Mouse (Mus musculus) monocyte, adult 5-6 weeks (primary cell): Measurements from ENCODE around the gene Vat1. TPM values are rescaled to one million over a fixed set of nuclear protein-coding genes. Genes with fewer than 3 reads are reported as not detected.
A peak's percentile ranks its signal among the peaks of the same experiment; 100 is the strongest.

Experiments used
- ATAC-seq: fragments of 153-309, 156-312 bp; replicated peaks from 2 replicates; pipeline ENCODE4 v1.8.0; 2017; ENCODE audit warnings: mild to moderate bottlenecking; ENCODE audit not compliant: low TSS enrichment, insufficient number of reproducible peaks, severe bottlenecking, poor library complexity, low FRiP score
- total RNA-seq: library from RNA; stranded (forward); fragments of 200-1000, 200-491, 200-594 nt; gene quantifications from 3 replicates; pipeline ENCODE4 v1.2.3, GENCODE M21; 2017

Vat1 gene
- total RNA-seq, 1 experiment from 2014 or later: 13.9 TPM

- ATAC-seq: no peak
Measured at GRCm38 (mm10) chr11:101418991-101419390, 47.0 kb downstream of the Vat1 start.

GRCm38 (mm10) chr11:101417101-101417855, 48.8 kb downstream of the Vat1 start, which contains the start of gene Aarsd1:
Aarsd1 (minus strand) TSS chr11:101417615.
- ATAC-seq: peak; percentile 87

GRCm38 (mm10) chr11:101416433-101417100, 49.5 kb downstream of the Vat1 start:
- no peak for ATAC-seq

- ATAC-seq: no peak
Measured at GRCm38 (mm10) chr11:101415306-101415705, 50.7 kb downstream of the Vat1 start.

Other genes starting within 250 kb of the Vat1 start
- gene Ezh1, start 239.8 kb downstream of the Vat1 start, total RNA-seq: 30.2 to 66.9 TPM (median 42.6 TPM) in 3 replicates
- gene Ramp2, start 220.2 kb downstream of the Vat1 start, total RNA-seq: not detected in 3 replicates
- gene Vps25, start 212.5 kb downstream of the Vat1 start, total RNA-seq: 42.7 to 62.9 TPM (median 53.8 TPM) in 3 replicates
- 0.11 to 1.7 TPM (median 0.19 TPM) in 3 replicates for gene Wnk4, start 205.7 kb downstream of the Vat1 start, total RNA-seq
- 1.8 to 3.2 TPM in 2 of 3 replicates, not detected in the other for gene Cntd1, start 187.2 kb downstream of the Vat1 start, total RNA-seq
- gene Coa3, start 187.1 kb downstream of the Vat1 start, total RNA-seq: 18.8 to 43.1 TPM (median 26.8 TPM) in 3 replicates
- gene Becn1, start 163.9 kb downstream of the Vat1 start, total RNA-seq: 266 to 274 TPM (median 274 TPM) in 3 replicates
- gene Psme3, start 150.0 kb downstream of the Vat1 start, total RNA-seq: 51.0 to 74.7 TPM (median 73.3 TPM) in 3 replicates
- gene Aoc2, start 141.2 kb downstream of the Vat1 start, total RNA-seq: 0.53 to 3.6 TPM (median 1.8 TPM) in 3 replicates
- gene Aoc3, start 135.6 kb downstream of the Vat1 start, total RNA-seq: not detected in 3 replicates
- not detected in 3 replicates for gene G6pc, start 98.7 kb downstream of the Vat1 start, total RNA-seq
- gene Aarsd1, start 48.6 kb downstream of the Vat1 start, total RNA-seq: 15.4 to 24.5 TPM (median 20.8 TPM) in 3 replicates
- gene Gm27029, start 41.4 kb downstream of the Vat1 start, total RNA-seq: 5.1 TPM in 1 of 3 replicates, not detected in the others
- gene Rundc1, start 41.1 kb downstream of the Vat1 start, total RNA-seq: 5.2 to 9.8 TPM (median 8.1 TPM) in 3 replicates
- 2.7 TPM in 1 of 3 replicates, not detected in the others for gene Ptges3l, start 40.9 kb downstream of the Vat1 start, total RNA-seq
- gene Rpl27, start 23.9 kb downstream of the Vat1 start, total RNA-seq: 465 to 1,168 TPM (median 1,010 TPM) in 3 replicates
- 65.6 to 68.1 TPM (median 67.1 TPM) in 3 replicates for gene Ifi35, start 17.8 kb downstream of the Vat1 start, total RNA-seq
- not detected in 3 replicates for gene Rnd2, start 1.2 kb downstream of the Vat1 start, total RNA-seq
- gene Brca1, start 85.7 kb upstream of the Vat1 start, total RNA-seq: 2.9 to 8.0 TPM (median 5.2 TPM) in 3 replicates
- 67.9 to 104 TPM (median 83.1 TPM) in 3 replicates for gene Nbr1, start 85.9 kb upstream of the Vat1 start, total RNA-seq
- gene Tmem106a, start 116.0 kb upstream of the Vat1 start, total RNA-seq: 10.7 to 18.1 TPM (median 15.4 TPM) in 3 replicates
- not detected in 3 replicates for gene Gm11634, start 133.0 kb upstream of the Vat1 start, total RNA-seq
- gene Rdm1, start 161.0 kb upstream of the Vat1 start, total RNA-seq: 9.4 to 22.4 TPM (median 18.2 TPM) in 3 replicates
- gene Arl4d, start 199.3 kb upstream of the Vat1 start, total RNA-seq: 19.6 to 120 TPM (median 27.2 TPM) in 3 replicates